Mouse (Mus musculus): ENCODE measurements around the gene Ttc28. TPM values are rescaled to one million over a fixed set of nuclear protein-coding genes. Genes with fewer than 3 reads are reported as not detected.
"Not testable (repeated sequence)": the region's sequence is repeated elsewhere in the genome, so short reads cannot be mapped to it uniquely, and the experiment has no call there.

Gene Ttc28
- polyA plus RNA-seq (2012; rRNA removed), result 5.5 and 6.7 TPM in 2 replicates

GRCm38 (mm10) chr5:110879584-110880374 lies at the start of gene Ttc28:
Ttc28 (plus strand) TSS chr5:110879803.
- WGBS, result under 1% methylated on average over 101 of the region's 101 CpGs
- H3K27ac ChIP-seq (ENCODE audit: insufficient read depth, low read length), result peak within 1 kb of the TSS; percentile 44
- no peaks in the 10 kb centered on the region for H3K4me1 ChIP-seq (ENCODE audit: control insufficient read depth, insufficient read depth, low read length)
- H3K27me3 ChIP-seq (ENCODE audit: control insufficient read depth, insufficient read depth, low read length), result no peaks in the 10 kb centered on the region
- H3K4me3 ChIP-seq (replicated peaks; ENCODE audit: insufficient read depth, low read depth, low read length), result peak within 1 kb of the TSS; percentile 65
- TF ChIP-seq CTCF (IDR thresholded peaks at IDR 0.05; ENCODE audit: borderline replicate concordance, insufficient read depth, low read depth, low read length) (no peak), POLR2A (IDR thresholded peaks at IDR 0.05; ENCODE audit: borderline replicate concordance, insufficient read depth, low read length) (peak; percentile 64; the same call in 1 of the 2 replicates)
- DNase-seq, result peak; percentile 87 to 90

DNA sequence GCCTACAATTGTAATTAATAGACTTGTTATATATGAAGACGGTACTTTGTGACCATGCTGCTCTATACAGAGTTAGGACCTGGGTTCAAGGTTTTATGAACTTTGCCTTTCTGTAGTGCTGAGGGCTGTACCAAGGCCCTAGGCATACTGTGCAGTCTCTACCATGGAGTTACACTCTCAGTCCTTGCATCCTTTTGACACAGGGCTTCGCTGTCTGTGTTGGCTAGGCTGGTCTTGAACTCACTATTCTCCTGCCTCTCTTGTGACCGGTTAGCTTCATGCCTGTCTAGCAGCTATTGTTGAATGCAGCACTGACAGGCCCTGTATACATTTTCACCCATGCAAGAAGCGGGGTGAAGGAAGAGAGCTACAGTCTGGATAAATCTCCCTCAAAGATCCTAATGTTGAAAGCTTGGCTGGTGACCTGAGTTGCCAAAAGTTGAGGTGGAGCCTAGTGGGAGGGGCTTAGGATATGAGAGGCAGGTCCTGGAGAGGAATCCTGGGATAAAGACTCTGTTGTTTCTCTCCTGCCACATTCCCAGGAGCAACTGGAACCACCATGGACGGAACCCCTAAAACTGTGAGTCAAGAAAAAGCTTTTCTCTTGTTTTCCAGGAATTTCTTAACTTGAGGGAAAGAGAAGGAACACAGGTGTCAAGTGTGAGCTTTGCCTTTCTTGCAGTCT lies 48.4 kb upstream of the Ttc28 start:
- Histone ChIP-seq H3K27ac (ENCODE audit: insufficient read depth, low read length) (no peak overlapping the region), H3K27me3 (ENCODE audit: control insufficient read depth, insufficient read depth, low read length) (no peaks in the 10 kb centered on the region), H3K4me1 (ENCODE audit: control insufficient read depth, insufficient read depth, low read length) (no peaks in the 10 kb centered on the region), H3K4me3 (replicated peaks; ENCODE audit: insufficient read depth, low read depth, low read length) (no peak overlapping the region)
- TF ChIP-seq CTCF (IDR thresholded peaks at IDR 0.05; ENCODE audit: borderline replicate concordance, insufficient read depth, low read depth, low read length) (no peak), POLR2A (IDR thresholded peaks at IDR 0.05; ENCODE audit: borderline replicate concordance, insufficient read depth, low read length) (no peak)
- no peak for DNase-seq
- 93% methylated on average over 5 of the region's 5 CpGs for WGBS

DNA sequence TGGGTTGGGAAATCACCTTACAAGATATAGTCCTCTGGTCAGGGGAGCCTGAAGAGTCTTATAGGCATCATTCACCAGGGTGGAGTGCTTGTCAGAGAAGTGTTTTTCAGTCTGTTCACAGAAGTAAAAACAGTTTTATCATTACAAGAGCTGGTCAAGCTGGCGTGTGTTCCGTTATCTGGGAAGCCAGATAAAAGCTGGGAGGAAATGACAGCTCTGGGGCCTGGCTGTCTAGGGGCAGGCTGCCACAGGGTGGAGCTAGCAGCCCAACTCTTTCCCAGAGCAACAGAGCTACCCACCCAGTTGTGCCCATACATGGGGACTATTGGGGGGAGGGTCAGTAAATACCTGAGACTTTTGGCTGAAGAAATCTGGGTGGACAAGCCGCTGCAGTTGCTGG lies 43.6 kb upstream of the Ttc28 start:
- Histone ChIP-seq H3K4me1 (ENCODE audit: control insufficient read depth, insufficient read depth, low read length) (no peaks in the 10 kb centered on the region), H3K4me3 (replicated peaks; ENCODE audit: insufficient read depth, low read depth, low read length) (no peak overlapping the region), H3K27me3 (ENCODE audit: control insufficient read depth, insufficient read depth, low read length) (no peaks in the 10 kb centered on the region), H3K27ac (ENCODE audit: insufficient read depth, low read length) (no peak overlapping the region)
- peak; percentile 54 for TF ChIP-seq CTCF (IDR thresholded peaks at IDR 0.05; ENCODE audit: borderline replicate concordance, insufficient read depth, low read depth, low read length)
- TF ChIP-seq POLR2A (IDR thresholded peaks at IDR 0.05; ENCODE audit: borderline replicate concordance, insufficient read depth, low read length), result no peak
- peak; percentile 27 to 31 for DNase-seq
- WGBS, result 45% methylated on average over 3 of the region's 3 CpGs

GRCm38 (mm10) chr5:110838016-110838415 lies 41.6 kb upstream of the Ttc28 start:
- 97% methylated on average over 5 of the region's 5 CpGs for WGBS
- not testable (repeated sequence) for H3K27ac ChIP-seq (ENCODE audit: insufficient read depth, low read length); H3K4me3 ChIP-seq (replicated peaks; ENCODE audit: insufficient read depth, low read depth, low read length); DNase-seq; H3K27me3 ChIP-seq (ENCODE audit: control insufficient read depth, insufficient read depth, low read length); H3K4me1 ChIP-seq (ENCODE audit: control insufficient read depth, insufficient read depth, low read length)

- no peaks in the 10 kb centered on the region for H3K27me3 ChIP-seq (ENCODE audit: control insufficient read depth, insufficient read depth, low read length)
- WGBS, result 8% methylated on average over 28 of the region's 28 CpGs
- DNase-seq, result no peak
- peak overlapping the region; percentile 95 for H3K27ac ChIP-seq (ENCODE audit: insufficient read depth, low read length)
- H3K4me1 ChIP-seq (ENCODE audit: control insufficient read depth, insufficient read depth, low read length), result no peaks in the 10 kb centered on the region
- TF ChIP-seq POLR2A (IDR thresholded peaks at IDR 0.05; ENCODE audit: borderline replicate concordance, insufficient read depth, low read length) (no peak), CTCF (IDR thresholded peaks at IDR 0.05; ENCODE audit: borderline replicate concordance, insufficient read depth, low read depth, low read length) (no peak)
- peak overlapping the region; percentile 85 for H3K4me3 ChIP-seq (replicated peaks; ENCODE audit: insufficient read depth, low read depth, low read length)
Measured at GRCm38 (mm10) chr5:110839038-110839677, 40.4 kb upstream of the Ttc28 start.

DNA sequence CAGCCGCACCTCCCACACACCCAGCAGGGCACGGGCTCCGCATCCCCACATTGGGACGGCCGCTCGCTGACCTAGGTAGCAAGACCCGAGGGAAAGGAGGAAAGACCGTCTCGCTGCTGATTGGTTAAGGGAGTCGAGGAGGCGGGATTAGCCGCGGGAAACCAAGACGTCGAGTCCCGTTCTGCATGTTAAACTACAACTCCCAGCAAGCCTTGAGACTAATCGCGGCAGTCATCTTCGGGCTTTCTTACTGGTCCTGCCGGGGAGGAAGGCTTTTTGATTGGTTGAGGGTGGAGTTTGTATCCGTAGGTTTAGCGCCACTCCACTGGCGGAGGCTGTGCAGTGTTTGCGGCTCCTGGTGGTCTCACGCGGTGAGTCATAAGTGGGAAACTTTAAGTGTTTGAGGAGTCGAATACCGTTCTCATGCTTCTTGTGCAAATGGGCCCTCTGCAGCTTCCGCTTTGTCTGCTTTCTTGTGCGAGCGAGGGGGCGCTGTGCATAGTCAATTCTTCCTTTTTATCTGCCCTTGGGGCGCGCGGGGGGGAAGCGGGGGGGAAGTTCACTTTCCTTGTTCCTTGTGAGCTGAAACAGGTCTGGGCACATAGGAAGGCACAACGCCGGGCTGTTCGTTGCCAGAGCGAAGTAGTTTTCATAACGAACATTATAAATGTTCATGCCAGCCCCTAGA lies 39.8 kb upstream of the Ttc28 start, which contains the start of the genes Hscb and Chek2:
Gene Hscb (minus strand): TSS at position 100 of the 688 bp plus-strand sequence.
Gene Chek2 (plus strand): TSS at position 302 of the 688 bp plus-strand sequence.
- WGBS, result under 1% methylated on average over 41 of the region's 41 CpGs
- Histone ChIP-seq H3K4me1 (ENCODE audit: control insufficient read depth, insufficient read depth, low read length) (no peaks in the 10 kb centered on the region), H3K4me3 (replicated peaks; ENCODE audit: insufficient read depth, low read depth, low read length) (peak within 1 kb of the TSS; percentile 85), H3K27ac (ENCODE audit: insufficient read depth, low read length) (peak within 1 kb of the TSS; percentile 95), H3K27me3 (ENCODE audit: control insufficient read depth, insufficient read depth, low read length) (no peaks in the 10 kb centered on the region)
- peak; percentile 100 for DNase-seq
- TF ChIP-seq POLR2A (IDR thresholded peaks at IDR 0.05; ENCODE audit: borderline replicate concordance, insufficient read depth, low read length) (peak; percentile 79), CTCF (IDR thresholded peaks at IDR 0.05; ENCODE audit: borderline replicate concordance, insufficient read depth, low read depth, low read length) (peak; percentile 41; the same call in 1 of the 2 replicates)

GRCm38 (mm10) chr5:110840465-110840864 lies 39.1 kb upstream of the Ttc28 start:
- peak; percentile 43 to 48 for DNase-seq
- Histone ChIP-seq H3K4me1 (ENCODE audit: control insufficient read depth, insufficient read depth, low read length) (no peaks in the 10 kb centered on the region), H3K27ac (ENCODE audit: insufficient read depth, low read length) (no peak overlapping the region)

More at GRCm38 (mm10) chr5:110840465-110840864, 39.1 kb upstream of the Ttc28 start:
- TF ChIP-seq POLR2A (IDR thresholded peaks at IDR 0.05; ENCODE audit: borderline replicate concordance, insufficient read depth, low read length), result no peak
- peak; percentile 46; the same call in 1 of the 2 replicates for TF ChIP-seq CTCF (IDR thresholded peaks at IDR 0.05; ENCODE audit: borderline replicate concordance, insufficient read depth, low read depth, low read length)
- WGBS, result 8% methylated on average over 4 of the region's 4 CpGs
- H3K27me3 ChIP-seq (ENCODE audit: control insufficient read depth, insufficient read depth, low read length), result no peaks in the 10 kb centered on the region
- peak overlapping the region; percentile 77 for H3K4me3 ChIP-seq (replicated peaks; ENCODE audit: insufficient read depth, low read depth, low read length)
